In genomic region chr6:41769872-41770271, GRCm38 (mm10) we compare ENCODE assay signal across 27 mouse cellular contexts. TPM values are rescaled to one million over a fixed set of nuclear protein-coding genes. Genes with fewer than 3 reads are reported as not detected.
"Had no signal": no experiment of that assay in that cellular context is flagged by ENCODE, and none has a peak within 500 bp of the region (broad histone marks: within the 10 kb centered on the region; RNA-seq: fewer than 3 reads in every experiment).

No protein-coding gene starts in this region.

- ATAC-seq: liver, embryonic 12.5 days; liver, postnatal 0 days; lung, postnatal 0 days; midbrain, embryonic 13.5 days; midbrain, embryonic 15.5 days; midbrain, embryonic 16.5 days had no signal

- DNase-seq: left cerebral cortex, postnatal 4 days; liver; liver, embryonic 13.5 days; liver, postnatal 0 days; lung, adult 18-20 months; lung, adult 2 months; lung, embryonic 14.5 days; lung, postnatal 10 days; lung, postnatal 14 days; lung, postnatal 36 days; lung, postnatal 4 days; midbrain, embryonic 14.5 days had no signal

RNA-seq across cellular contexts. Expression of gene Olfr459, which starts 5.1 kb away (rescaled TPM):
- total RNA-seq: left cerebral cortex, postnatal 10 days; left cerebral cortex, postnatal 14 days; left cerebral cortex, postnatal 25 days; left cerebral cortex, postnatal 36 days; left cerebral cortex, postnatal 4 days; liver, adult 2 months; megakaryocyte progenitor cell, adult 5-6 weeks; megakaryocyte, adult 5-6 weeks; megakaryocyte-erythroid progenitor cell, adult 5-6 weeks; midbrain, postnatal 0 days; monocyte, adult 5-6 weeks had no signal
